Comparison of ENCODE assay signal across 16 mouse cellular contexts in the genomic region with DNA sequence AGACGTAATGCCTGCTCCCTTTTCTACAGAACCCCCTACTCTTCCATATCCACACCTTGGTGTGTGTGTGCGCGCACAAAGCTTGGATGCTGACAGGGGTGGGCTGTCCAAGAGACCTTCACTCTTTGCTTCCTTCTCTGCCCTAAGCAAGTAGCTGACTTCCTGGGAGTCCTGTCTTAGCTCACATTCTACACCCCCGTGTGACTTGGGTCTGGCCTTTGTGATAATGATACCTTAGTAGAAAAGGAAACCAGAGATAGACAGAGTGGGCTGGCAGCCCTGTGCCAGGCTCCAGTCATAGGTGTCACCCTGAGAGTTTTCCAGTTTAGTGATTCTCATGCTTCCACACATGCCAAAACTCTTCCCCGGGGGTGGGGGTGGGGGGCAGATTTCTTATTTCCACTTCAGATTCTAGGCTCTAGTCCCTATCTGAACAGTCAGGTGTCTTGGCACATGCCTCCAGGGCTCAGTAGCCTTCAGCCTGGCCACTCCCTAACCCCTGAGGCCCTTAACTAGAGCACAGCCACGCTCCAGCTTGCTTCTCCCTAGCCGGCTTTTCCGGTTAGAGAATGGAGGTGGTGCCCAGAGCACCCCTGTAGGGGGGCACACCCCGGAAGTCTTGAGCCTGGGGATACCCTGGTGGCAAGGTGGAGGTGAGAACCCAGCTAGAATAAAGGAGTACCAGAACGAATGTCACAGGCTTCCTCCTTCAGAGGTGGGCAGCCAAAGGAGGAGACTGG. TPM values are rescaled to one million over a fixed set of nuclear protein-coding genes. Genes with fewer than 3 reads are reported as not detected.
A peak's percentile ranks its signal among the peaks of the same experiment; 100 is the strongest.
DNase-seq lines count a peak whose midpoint lies in the region.
"Had no signal": no experiment of that assay in that cellular context is flagged by ENCODE, and none has a peak within 500 bp of the region (broad histone marks: within the 10 kb centered on the region; RNA-seq: fewer than 3 reads in every experiment).

No protein-coding gene starts in this region.

- DNase-seq in adrenal gland, adult 2 months, result peak; percentile 4
- DNase-seq in adrenal gland, adult 18-20 months (ENCODE audit: low spot score in 2 of 2), result no peak
- DNase-seq in urinary bladder, postnatal 14 days (ENCODE audit: low spot score), result peak; percentile 78
- no peak for DNase-seq in urinary bladder, adult 2 months (ENCODE audit: low spot score)
- peak; percentile 22 for DNase-seq in lung, postnatal 14 days
- DNase-seq in urinary bladder, postnatal 36 days (ENCODE audit: low spot score in 2 of 2), result peak; percentile 70 to 78
- no peak for DNase-seq in spleen, postnatal 10 days (ENCODE audit: low spot score in 2 of 2)
- no peak for DNase-seq in kidney, postnatal 36 days
- DNase-seq: adrenal gland, postnatal 14 days; cerebellum, postnatal 25 days; gastrocnemius, adult 2 months; heart, adult 2 months; kidney, adult 8-10 months had no signal

RNA-seq across cellular contexts. Expression of gene Lrrc8e, which starts 4.2 kb away (rescaled TPM):
- total RNA-seq in adrenal gland, adult 2 months (2021), result 10 to 100 TPM; 19.3 to 24.2 TPM
- polyA plus RNA-seq in adrenal gland, adult 2 months (2012; rRNA removed), result 8.4 and 14.3 TPM in 2 replicates
- 10 to 100 TPM; 20.8 to 31.1 TPM for total RNA-seq in adrenal gland, adult 18-20 months (2021)
- polyA plus RNA-seq in urinary bladder, adult 2 months (2012; rRNA removed), result 15.4 and 15.9 TPM in 2 replicates
- total RNA-seq: gastrocnemius, adult 2 months; left cerebral cortex, postnatal 25 days had no signal
- polyA plus RNA-seq: forebrain, embryonic 14.5 days; macrophage had no signal

RNA-seq across cellular contexts. Expression of gene Map2k7, which starts 7.8 kb away (rescaled TPM):
- 10 to 100 TPM; 72.0 to 93.2 TPM for total RNA-seq in adrenal gland, adult 2 months (2021)
- 81.3 and 90.6 TPM in 2 replicates for polyA plus RNA-seq in adrenal gland, adult 2 months (2012; rRNA removed)
- total RNA-seq in adrenal gland, adult 18-20 months (2021), result 10 to 100 TPM; 79.0 to 93.2 TPM
- 39.9 and 50.3 TPM in 2 replicates for polyA plus RNA-seq in urinary bladder, adult 2 months (2012; rRNA removed)

RNA-seq across cellular contexts. Expression of gene Gm49320, which starts 7.9 kb away (rescaled TPM):
- 1 to 10 TPM; 1.0 to 1.2 TPM for total RNA-seq in adrenal gland, adult 2 months (2021)
- polyA plus RNA-seq in adrenal gland, adult 2 months (2012; rRNA removed), result 10.3 and 12.7 TPM in 2 replicates
- total RNA-seq in adrenal gland, adult 18-20 months (2021), result 1 to 10 TPM in 1 of 2 experiments, under 1 TPM in 1; 0.93 to 1.5 TPM
- polyA plus RNA-seq in urinary bladder, adult 2 months (2012; rRNA removed), result 4.3 and 5.9 TPM in 2 replicates
- total RNA-seq: adrenal gland, postnatal 14 days; gastrocnemius, adult 2 months had no signal

RNA-seq across cellular contexts. Expression of gene Prr36, which starts 13.5 kb away (rescaled TPM):
- total RNA-seq in adrenal gland, adult 2 months (2021), result 1 to 10 TPM; 4.9 to 5.1 TPM
- 2.6 and 4.0 TPM in 2 replicates for polyA plus RNA-seq in adrenal gland, adult 2 months (2012; rRNA removed)
- total RNA-seq in adrenal gland, adult 18-20 months (2021), result 1 to 10 TPM; 3.5 to 6.1 TPM
- polyA plus RNA-seq in urinary bladder, adult 2 months (2012; rRNA removed), result 0.72 and 1.1 TPM in 2 replicates
- total RNA-seq: gastrocnemius, adult 2 months had no signal

RNA-seq across cellular contexts. Expression of gene Tgfbr3l, which starts 17.2 kb away (rescaled TPM):
- 10 to 100 TPM in 1 of 2 experiments, 1 to 10 TPM in 1; 8.2 to 11.4 TPM for total RNA-seq in adrenal gland, adult 2 months (2021)
- polyA plus RNA-seq in adrenal gland, adult 2 months (2012; rRNA removed), result 207 and 268 TPM in 2 replicates
- total RNA-seq in adrenal gland, adult 18-20 months (2021), result 10 to 100 TPM; 10.9 to 15.5 TPM
- polyA plus RNA-seq in urinary bladder, adult 2 months (2012; rRNA removed), result 31.6 and 33.6 TPM in 2 replicates

Comparison
In these comparisons a context has a peak if more than half of its experiments do, and no peak if none do; other contexts are left out.
1. DNase-seq: peak in adrenal gland, adult 2 months (single experiment), urinary bladder, postnatal 14 days (single experiment), lung, postnatal 14 days (single experiment) and urinary bladder, postnatal 36 days (2 of 2); none in adrenal gland, adult 18-20 months (0 of 2), urinary bladder, adult 2 months (single experiment), spleen, postnatal 10 days (0 of 2) and kidney, postnatal 36 days (0 of 2).